Mouse (Mus musculus) cerebellum, adult 2 months (tissue): ENCODE results near the gene Tmem41b.

ENCODE experiments used
- CTCF ChIP-seq: fragments of 200-500 bp; IDR thresholded peaks from 2 replicates; pipeline ENCODE4 v1.5.1; 2011; ENCODE audit warnings: low read depth, mild to moderate bottlenecking, control low read depth, low read length, moderate library complexity, borderline replicate concordance; ENCODE audit not compliant: insufficient read depth
- POLR2A ChIP-seq: fragments of 200-500 bp; IDR thresholded peaks from 2 replicates; pipeline ENCODE4 v1.6.1; 2011; ENCODE audit warnings: low read length, control low read depth, borderline replicate concordance; ENCODE audit not compliant: insufficient read depth

- no peak for TF ChIP-seq CTCF
- TF ChIP-seq POLR2A, result no peak
These were observed 21.1 kb downstream of the Tmem41b start for GRCm38 (mm10) chr7:109965658-109966057.
